Mouse (Mus musculus) liver, embryonic 14.5 days (tissue): ENCODE data around the gene Mgrn1. TPM values are rescaled to one million over a fixed set of nuclear protein-coding genes. Genes with fewer than 3 reads are reported as not detected.

Experiments used
- ATAC-seq: fragments of 200-750 bp; cut with Nextera tagmentation; 2 replicates; pipeline ENCODE4 v1.8.0; 2017; ENCODE audit warnings: moderate number of reproducible peaks, mild to moderate bottlenecking, moderate library complexity; ENCODE audit not compliant: insufficient read depth
- DNase-seq, 3 experiments: peaks; one replicate each; pipeline ENCODE4 v3.0.0-alpha.2; 2012 to 2013; ENCODE audit warnings: low read depth in 3 of 3, low spot score in 3 of 3
- H3K27ac ChIP-seq: fragments of 300-500 bp; sonication (generic); 2 replicates; pipeline ENCODE4 v1.5.1; 2014; ENCODE audit warnings: moderate library complexity, mild to moderate bottlenecking, control low read depth, inconsistent platforms
- H3K27me3 ChIP-seq: fragments of 300-500 bp; sonication (generic); 2 replicates; pipeline ENCODE4 v1.6.1; 2014; ENCODE audit warnings: mild to moderate bottlenecking, low read length, moderate library complexity; ENCODE audit not compliant: control insufficient read depth, insufficient read depth
- H3K36me3 ChIP-seq: fragments of 300-500 bp; sonication (generic); replicated peaks from 2 replicates; pipeline ENCODE4 v1.6.1; 2014; ENCODE audit warnings: low read depth; ENCODE audit not compliant: control insufficient read depth, insufficient read depth
- H3K4me1 ChIP-seq, 2 experiments: fragments of 200-500 bp in 1 of 2; fragments of 300-500 bp in 1 of 2; sonication (generic) in 1 of 2; replicated peaks; 2 replicates each; pipeline ENCODE4 v1.6.1; 2012 to 2014; ENCODE audit warnings: antibody characterized with exemption in 1 of 2, inconsistent platforms in 1 of 2, low read length in 1 of 2; ENCODE audit not compliant: control insufficient read depth in 2 of 2, insufficient read depth in 2 of 2
- H3K4me2 ChIP-seq: fragments of 300-500 bp; sonication (generic); 2 replicates; pipeline ENCODE4 v1.6.1; 2014; ENCODE audit warnings: low read depth, mild to moderate bottlenecking, control low read depth, moderate library complexity
- H3K4me3 ChIP-seq, 2 experiments: fragments of 200-500 bp in 1 of 2; fragments of 300-500 bp in 1 of 2; sonication (generic) in 1 of 2; 2 replicates each; pipeline ENCODE4 v1.5.1; 2012 to 2014; ENCODE audit warnings: low read depth in 2 of 2, low read length in 2 of 2, mild to moderate bottlenecking in 2 of 2, control low read depth in 1 of 2, inconsistent platforms in 1 of 2, moderate library complexity in 1 of 2; ENCODE audit not compliant: insufficient read depth in 1 of 2
- H3K9ac ChIP-seq: fragments of 300-500 bp; sonication (generic); replicated peaks from 2 replicates; pipeline ENCODE4 v1.6.1; 2014; ENCODE audit warnings: mild to moderate bottlenecking, control low read depth, moderate library complexity
- H3K9me3 ChIP-seq: fragments of 300-500 bp; sonication (generic); 2 replicates; pipeline ENCODE4 v1.6.1; 2016; ENCODE audit warnings: low read length, mixed read lengths; ENCODE audit not compliant: control insufficient read depth
- CTCF ChIP-seq: IDR thresholded peaks from 2 replicates; pipeline ENCODE4 v1.5.1; 2016; ENCODE audit warnings: antibody characterized with exemption, low read depth, control low read depth
- EP300 ChIP-seq: IDR thresholded peaks from 2 replicates; pipeline ENCODE4 v1.6.1; 2016; ENCODE audit warnings: antibody characterized with exemption, low read depth
- WGBS: fragments of 180-500 bp; shearing (Covaris S2); extraction: QIAGEN DNeasy Blood & Tissue Kit; methylation state at CpG from one replicate; pipeline ENCODE4 v1.1.7; 2014; ENCODE audit not compliant: insufficient replicate concordance; 5-methylcytosine and 5-hydroxymethylcytosine counted together
- polyA plus RNA-seq, 2 experiments: library from polyadenylated mRNA; depleted of rRNA in 1 of 2; stranded (reverse) in 1 of 2; unstranded in 1 of 2; fragments of >200 nt; fragmentation: Nextera tagmentation in 1 of 2; extraction: Ambion mirVana in 1 of 2; gene quantifications; 2 replicates each; pipeline versions ENCODE4 v1.2.1 to v1.2.3; 2012 to 2014

Gene Mgrn1
- polyA plus RNA-seq, 2 experiments, result 15.7 to 17.6 TPM

- Histone ChIP-seq H3K9ac (no peak overlapping the region), H3K36me3 (peaks cover 4% of the 10 kb centered on the region; the same call in 1 of the 2 replicates), H3K9me3 (no peaks in the 10 kb centered on the region), H3K27me3 (no peaks in the 10 kb centered on the region), H3K4me3 (no peak overlapping the region), H3K4me2 (no peak overlapping the region), H3K27ac (no peak overlapping the region), H3K4me1 (peaks cover 0 to 5% of the 10 kb centered on the region in 2 experiments; a peak in 2 of 4 replicates)
- 77% methylated on average over 8 of the region's 8 CpGs for WGBS
- DNase-seq (no peak), ATAC-seq (no peak)
- TF ChIP-seq CTCF (no peak), EP300 (no peak)
These were observed 56.8 kb downstream of the Mgrn1 start for GRCm38 (mm10) chr16:4942868-4943267.

GRCm38 (mm10) chr16:4943431-4943830 is 57.4 kb downstream of the Mgrn1 start:
- no peaks in the 10 kb centered on the region for H3K9me3 ChIP-seq
- H3K36me3 ChIP-seq, result peaks cover 4% of the 10 kb centered on the region; the same call in 1 of the 2 replicates
- ATAC-seq (no peak), DNase-seq (no peak)
- H3K27me3 ChIP-seq, result no peaks in the 10 kb centered on the region
- H3K4me1 ChIP-seq, result peaks cover 0 to 6% of the 10 kb centered on the region in 2 experiments; a peak in 2 of 4 replicates
- H3K27ac ChIP-seq, result no peak overlapping the region
- TF ChIP-seq CTCF (no peak), EP300 (no peak)
- no peak overlapping the region for H3K4me2 ChIP-seq
- no peak overlapping the region for H3K4me3 ChIP-seq
- WGBS, result 78% methylated on average over 3 of the region's 3 CpGs
- H3K9ac ChIP-seq, result no peak overlapping the region

- 66% methylated on average over 4 of the region's 4 CpGs for WGBS
These were observed 59.4 kb downstream of the Mgrn1 start for GRCm38 (mm10) chr16:4945415-4945814.

GRCm38 (mm10) chr16:4946155-4946554 is 60.1 kb downstream of the Mgrn1 start:
- no peaks in the 10 kb centered on the region for H3K27me3 ChIP-seq
- no peak overlapping the region for H3K27ac ChIP-seq
- H3K4me3 ChIP-seq, result no peak overlapping the region
- no peaks in the 10 kb centered on the region for H3K9me3 ChIP-seq
- WGBS, result 72% methylated on average over 3 of the region's 3 CpGs
- TF ChIP-seq EP300, result no peak
- TF ChIP-seq CTCF, result no peak
- H3K9ac ChIP-seq, result no peak overlapping the region
- DNase-seq (no peak), ATAC-seq (no peak)
- H3K4me1 ChIP-seq, result peaks cover 0 to 3% of the 10 kb centered on the region in 2 experiments; a peak in 1 of 4 replicates
- H3K4me2 ChIP-seq, result no peak overlapping the region
- H3K36me3 ChIP-seq, result peaks cover 3% of the 10 kb centered on the region; the same call in 1 of the 2 replicates

More at GRCm38 (mm10) chr16:4945415-4945814, 59.4 kb downstream of the Mgrn1 start:
- Histone ChIP-seq H3K27me3 (no peaks in the 10 kb centered on the region), H3K9me3 (no peaks in the 10 kb centered on the region), H3K9ac (no peak overlapping the region), H3K4me3 (no peak overlapping the region), H3K4me1 (peaks cover 0 to 3% of the 10 kb centered on the region in 2 experiments; a peak in 1 of 4 replicates), H3K27ac (no peak overlapping the region), H3K36me3 (peaks cover 4% of the 10 kb centered on the region; the same call in 1 of the 2 replicates), H3K4me2 (no peak overlapping the region)
- no peak for TF ChIP-seq EP300
- ATAC-seq (no peak), DNase-seq (peak in 1 of 3 experiments; percentile 10)

GRCm38 (mm10) chr16:4947378-4947777 is 61.3 kb downstream of the Mgrn1 start:
- DNase-seq (no peak), ATAC-seq (no peak)
- Histone ChIP-seq H3K27me3 (no peaks in the 10 kb centered on the region), H3K4me2 (peak overlapping the region; percentile 35), H3K36me3 (no peaks in the 10 kb centered on the region), H3K9ac (no peak overlapping the region), H3K4me3 (no peak overlapping the region), H3K9me3 (no peaks in the 10 kb centered on the region), H3K4me1 (peaks cover 0 to 3% of the 10 kb centered on the region in 2 experiments; a peak in 1 of 4 replicates), H3K27ac (no peak overlapping the region)
- 73% methylated on average over 4 of the region's 4 CpGs for WGBS
- no peak for TF ChIP-seq CTCF
- no peak for TF ChIP-seq EP300
